Mouse (Mus musculus): ENCODE results near the gene Fbxl5.

The Fbxl5 gene

DNA sequence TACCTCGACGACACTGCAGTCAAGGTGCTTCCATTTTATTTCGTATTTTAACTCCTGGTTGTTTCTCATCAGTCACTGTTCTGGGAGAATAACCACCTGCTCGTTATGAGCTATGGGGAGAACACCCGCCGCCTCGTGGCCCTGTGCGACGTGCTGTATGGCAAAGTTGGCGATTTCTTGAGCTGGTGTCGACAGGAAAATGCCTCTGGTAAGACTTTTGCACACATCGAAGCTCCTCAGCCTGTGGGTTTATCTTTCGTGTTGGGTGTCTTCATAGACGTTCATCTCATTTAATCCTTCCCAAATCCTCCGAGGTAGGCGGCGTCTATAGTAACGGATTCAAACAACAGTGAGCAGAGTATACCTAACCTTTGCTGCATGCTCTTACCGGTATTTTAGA, at the start of gene Fbxl5:
Fbxl5 (minus strand) TSS at position 101 of the 400 bp plus-strand sequence.
- DNase-seq (ENCODE audit: low read depth, low spot score): no peak

DNA sequence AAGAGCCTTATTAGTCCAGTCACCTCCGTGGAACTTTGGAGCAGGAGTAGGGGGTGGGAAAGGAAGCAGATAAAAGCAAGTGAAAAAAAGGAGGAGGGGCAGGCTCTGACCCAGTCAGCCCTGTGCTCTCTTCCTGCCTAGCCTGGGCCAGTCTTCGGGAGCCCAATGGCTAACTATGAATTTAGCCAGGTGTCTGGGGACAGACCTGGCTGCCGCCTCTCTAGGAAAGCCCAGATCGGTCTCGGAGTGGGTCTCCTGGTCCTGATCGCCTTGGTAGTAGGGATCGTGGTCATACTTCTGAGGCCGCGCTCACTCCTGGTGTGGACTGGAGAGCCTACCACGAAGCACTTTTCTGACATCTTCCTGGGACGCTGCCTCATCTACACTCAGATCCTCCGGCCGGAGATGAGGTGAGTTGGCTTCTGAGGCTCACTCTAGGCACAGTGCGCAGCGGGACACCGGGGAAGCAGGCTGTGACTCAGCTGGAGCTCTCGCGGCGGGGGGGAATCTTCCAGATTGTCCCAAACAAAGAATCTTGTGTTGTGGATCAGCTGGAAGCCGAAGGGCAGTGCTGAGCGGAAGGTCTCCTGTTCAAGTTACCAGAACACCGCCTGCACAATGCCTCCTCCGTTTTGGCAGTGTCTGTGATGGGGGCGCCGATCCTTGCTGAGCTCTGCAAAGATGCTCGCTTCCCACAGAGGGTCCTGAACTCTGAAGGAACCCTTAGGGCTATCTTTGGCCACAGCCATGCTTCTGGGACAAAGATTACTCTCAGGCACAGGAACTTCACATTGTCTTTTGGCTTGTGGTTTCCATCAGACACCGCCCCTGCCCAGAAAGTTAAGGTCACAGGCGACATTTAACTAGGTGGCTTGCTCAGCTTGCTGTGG, 47.5 kb upstream of the Fbxl5 start:
- DNase-seq (ENCODE audit: low read depth, low spot score): peak; percentile 97

DNA sequence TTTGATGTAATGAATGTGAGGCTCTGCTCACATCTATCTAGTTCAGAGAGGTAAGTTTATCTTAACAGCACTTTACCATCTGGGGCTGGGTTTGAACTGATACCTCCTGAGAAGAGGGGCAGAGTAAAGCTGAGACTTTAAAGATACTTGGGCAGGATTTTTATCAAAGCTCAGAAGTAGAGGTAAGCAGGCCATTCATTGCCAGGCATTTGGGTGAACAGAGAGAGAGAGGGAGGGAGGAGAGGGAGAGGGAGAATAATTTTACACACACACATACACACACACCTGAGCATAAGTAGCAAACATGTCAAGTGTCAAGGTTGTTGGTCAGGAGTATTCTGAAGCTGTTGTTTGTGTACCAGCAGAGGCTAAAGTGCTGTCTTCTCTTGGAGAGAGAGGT, 46.8 kb upstream of the Fbxl5 start, which contains the start of gene Cd38:
Cd38 (plus strand) TSS at position 301 of the 400 bp plus-strand sequence.
- no peak for DNase-seq (ENCODE audit: low read depth, low spot score)

DNA sequence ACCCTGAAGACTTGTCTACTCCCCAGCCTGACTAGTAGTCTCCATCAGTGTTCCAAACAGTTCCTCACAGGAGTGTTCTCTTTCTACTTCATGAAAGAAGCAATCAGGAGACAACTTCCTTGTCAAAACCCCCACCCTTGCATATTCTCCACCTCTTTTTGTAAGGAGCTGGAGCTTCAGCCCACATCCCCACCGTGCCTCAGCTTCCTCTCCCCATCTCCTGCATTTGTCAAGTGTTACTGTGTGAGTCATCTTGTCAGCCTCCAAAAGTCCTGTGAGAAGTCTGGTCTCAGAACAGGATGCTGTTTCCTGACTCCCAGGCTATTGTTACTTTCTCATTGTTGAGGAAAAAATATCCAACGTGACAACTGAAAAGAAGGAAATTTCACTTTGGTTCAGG, 43.9 kb upstream of the Fbxl5 start:
- peak; percentile 78 for DNase-seq (ENCODE audit: low read depth, low spot score)

DNA sequence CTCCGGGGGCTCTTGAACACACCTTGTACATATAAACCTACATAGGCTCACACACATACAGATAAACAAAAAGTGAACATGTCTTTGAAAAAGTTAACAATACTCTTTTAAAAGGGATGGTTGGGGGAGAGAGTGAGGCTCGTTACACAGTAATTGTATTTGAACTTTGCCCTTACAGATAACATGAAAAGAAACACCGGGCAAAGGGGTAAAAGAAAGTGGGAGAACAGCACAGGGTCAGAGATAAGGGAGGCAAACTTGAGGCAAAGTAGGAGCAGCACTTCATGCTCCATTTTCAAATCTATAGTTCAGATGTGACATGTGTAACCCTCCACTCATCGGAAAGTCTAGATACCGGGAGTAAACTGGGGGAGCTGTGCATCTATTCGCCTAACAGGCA, 42.2 kb upstream of the Fbxl5 start:
- DNase-seq (ENCODE audit: low read depth, low spot score): no peak

DNA sequence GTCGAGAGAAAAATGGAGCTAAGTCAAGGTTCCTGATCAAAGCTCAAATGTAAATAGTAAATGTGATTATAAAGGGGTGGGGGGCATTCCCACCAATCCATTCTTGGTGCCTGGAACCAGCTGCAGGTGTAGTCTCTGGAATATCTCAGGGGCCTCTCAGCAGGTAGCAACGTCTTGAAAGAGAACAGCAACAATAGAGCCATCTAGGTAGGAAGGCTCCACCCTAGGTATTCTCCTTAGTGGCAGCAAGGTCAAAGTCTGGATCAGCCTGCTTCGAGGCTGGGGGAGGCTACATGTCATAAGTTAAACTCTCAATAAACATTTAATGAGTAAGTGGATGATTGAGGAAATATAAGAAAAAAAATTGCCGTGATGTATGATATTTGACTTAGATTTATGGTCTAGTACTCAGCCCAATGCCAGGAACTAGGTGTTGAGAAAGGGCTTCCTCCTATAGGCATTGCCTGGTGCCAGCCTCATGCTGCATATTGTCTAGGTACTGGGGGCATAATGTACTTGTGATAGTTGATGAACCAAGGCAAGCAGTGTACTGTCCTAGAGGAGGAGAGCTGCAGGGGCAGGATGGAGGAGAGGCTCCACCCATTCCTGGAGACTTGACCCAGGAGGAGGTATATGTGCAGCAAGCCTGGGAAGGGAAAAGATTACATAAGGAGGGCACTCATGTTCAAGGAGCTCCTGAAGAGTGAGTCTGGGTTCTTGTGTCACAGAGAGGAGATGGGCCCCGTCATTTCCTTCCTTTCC, 39.4 kb upstream of the Fbxl5 start:
- peak; percentile 95 for DNase-seq (ENCODE audit: low read depth, low spot score)

DNA sequence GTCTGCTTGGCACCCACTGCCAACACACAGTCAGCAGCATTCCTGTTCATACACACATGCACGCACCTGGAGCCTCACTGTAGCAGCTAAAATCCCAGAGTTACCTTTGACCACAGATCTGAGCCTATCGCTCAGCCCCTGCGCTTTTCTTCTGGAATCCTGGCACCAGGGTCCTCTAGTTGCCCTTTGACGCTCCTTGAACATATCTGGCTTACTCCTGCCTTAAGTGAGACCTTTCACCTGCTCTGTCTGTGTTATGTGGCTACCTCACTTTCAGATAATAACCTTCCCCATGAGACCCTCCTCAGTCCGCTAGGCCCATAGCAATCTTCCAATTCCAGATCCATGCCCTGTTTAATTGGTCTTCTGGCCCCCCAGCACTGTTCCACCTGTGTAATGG, 38.7 kb upstream of the Fbxl5 start:
- DNase-seq (ENCODE audit: low read depth, low spot score): peak; percentile 61

DNA sequence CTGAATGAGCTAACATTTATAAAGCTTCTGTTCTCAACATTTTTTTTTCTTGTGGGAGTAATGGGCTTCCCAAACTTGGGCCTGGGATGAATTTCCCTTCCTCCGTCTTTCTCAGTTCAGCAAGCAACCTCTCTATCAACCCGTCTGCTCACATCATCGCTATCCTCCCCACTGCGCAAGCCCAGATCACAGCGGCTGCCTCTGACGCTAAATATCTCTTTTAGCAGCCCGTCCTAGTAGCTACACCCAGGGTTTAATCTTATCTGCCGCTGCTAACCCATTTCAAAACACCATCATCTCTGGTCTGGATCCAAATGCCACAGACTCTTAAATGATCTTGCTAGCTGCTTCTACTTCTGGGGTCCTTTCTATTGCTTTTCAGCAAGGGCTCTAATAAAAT, 38.2 kb upstream of the Fbxl5 start:
- peak; percentile 51 for DNase-seq (ENCODE audit: low read depth, low spot score)

DNA sequence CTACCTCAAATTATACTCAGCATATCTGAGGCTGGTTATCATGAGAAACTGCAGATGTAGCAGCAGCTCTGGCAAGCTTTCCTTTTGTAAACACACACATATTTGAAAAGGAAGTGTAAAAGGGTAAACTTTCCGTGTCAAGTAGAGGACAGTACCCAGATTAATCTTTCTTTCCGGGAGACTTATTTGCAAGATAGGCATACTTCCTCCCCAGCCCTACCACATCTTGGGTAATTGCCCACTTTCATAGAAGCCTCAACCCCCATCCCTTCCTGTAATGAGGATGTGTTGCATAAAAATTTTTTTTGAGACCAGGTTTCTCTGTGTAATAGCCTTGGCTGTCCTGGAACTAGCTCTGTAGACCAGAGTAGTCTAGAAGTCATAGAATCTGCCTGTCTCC, 34.3 kb upstream of the Fbxl5 start:
- no peak for DNase-seq (ENCODE audit: low read depth, low spot score)

DNA sequence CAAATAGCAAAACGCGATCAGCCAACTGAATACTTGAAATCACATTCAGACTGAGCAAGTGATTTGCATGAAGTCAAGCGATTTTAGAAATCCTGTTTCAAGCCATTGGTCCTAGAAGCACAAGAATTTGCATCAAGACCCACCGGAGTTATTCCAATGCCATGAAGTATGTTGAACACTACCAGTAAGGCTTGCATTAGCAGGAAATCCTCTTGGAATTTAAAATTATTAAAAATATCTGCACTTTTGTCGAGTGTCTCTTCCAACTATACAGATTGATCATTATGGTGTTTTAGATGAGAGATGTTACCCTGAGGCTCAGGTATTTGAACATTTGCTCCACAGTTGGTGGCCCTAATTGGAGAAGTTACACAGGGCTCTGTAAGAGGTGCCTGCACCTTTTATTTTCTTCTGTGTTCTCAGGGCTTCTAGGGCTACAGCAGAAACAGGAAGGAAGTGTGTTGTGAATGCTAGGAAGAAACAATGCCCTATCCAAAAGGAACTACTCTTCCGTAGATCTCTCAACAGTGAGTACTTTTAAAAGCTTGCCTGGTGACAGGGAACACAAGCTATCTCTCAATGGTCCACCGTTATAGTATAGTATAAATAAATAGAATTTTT, 32.5 kb upstream of the Fbxl5 start:
- DNase-seq (ENCODE audit: low read depth, low spot score): no peak

DNA sequence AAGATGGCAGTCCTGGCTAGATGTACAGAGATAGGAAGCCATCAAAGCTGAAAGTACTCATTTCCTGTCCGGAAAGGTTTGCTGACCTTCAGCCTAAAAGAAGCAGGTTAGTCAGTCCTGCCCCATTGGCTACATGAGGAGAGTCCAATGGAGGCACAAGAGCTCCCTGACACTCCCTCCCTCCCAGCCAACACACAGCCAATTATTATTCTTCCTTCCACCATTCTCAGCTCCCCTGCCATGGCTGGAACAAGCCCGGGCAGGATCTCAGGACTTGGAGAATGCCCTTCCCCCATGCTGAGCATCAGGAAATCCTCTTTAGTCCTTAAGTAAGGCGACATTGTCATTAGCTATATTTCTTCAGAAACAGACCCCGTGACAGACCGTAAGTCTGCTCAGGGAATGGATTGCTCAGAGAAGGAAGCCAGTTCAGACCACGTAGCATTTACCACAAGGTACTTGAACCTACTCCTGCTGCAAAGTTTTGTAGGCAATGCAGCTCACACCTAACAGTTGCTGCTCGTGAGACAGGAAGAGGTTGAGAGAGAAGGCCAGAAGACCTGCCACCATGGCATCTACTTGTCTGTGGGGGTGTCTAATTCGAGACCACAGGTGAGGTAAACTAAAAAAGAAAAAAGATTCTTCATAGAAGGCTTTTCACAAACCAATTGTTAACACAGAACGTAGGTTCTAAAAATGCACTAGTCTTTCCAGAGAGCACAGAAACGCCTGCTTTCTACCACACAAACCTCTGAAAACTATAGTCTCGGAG, 31.8 kb upstream of the Fbxl5 start:
- DNase-seq (ENCODE audit: low read depth, low spot score): peak; percentile 80

DNA sequence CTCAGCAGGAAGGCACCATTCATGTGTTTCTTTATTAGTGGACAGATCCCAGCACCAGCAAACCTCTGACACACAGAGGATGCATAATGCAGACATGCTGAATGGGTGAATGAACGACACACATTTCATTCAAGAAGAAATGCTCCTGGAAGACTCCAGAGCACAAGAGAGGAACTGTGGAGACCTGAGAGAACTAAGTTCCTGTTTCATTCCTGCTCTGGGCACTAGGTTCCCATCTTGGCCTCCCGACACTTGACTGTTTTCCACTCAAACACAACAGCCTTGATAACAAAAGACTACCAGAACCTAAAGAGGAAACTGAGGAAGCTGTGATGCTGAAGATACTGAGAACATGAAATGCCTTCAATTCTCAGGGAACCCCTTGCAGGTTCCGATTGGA, 26.8 kb upstream of the Fbxl5 start:
- no peak for DNase-seq (ENCODE audit: low read depth, low spot score)

DNA sequence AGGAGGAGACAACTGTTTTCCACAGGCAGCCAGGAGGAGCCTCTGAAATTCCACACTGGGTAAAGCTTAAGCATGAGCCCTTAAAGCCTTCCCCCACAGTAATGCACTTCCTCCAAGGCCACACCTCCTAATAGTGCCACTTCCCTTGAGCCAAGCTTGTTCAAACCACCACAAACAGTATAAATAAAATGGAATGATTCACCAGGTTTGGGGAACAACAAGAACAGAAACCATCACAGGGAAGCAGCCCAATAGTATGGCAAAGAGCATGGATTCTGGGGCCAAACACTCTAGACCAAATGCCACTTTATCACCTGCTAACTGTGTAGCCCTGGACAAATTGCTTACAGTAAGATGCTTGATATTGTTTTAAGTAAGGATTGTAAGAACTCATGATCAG, 26.1 kb upstream of the Fbxl5 start:
- no peak for DNase-seq (ENCODE audit: low read depth, low spot score)

DNA sequence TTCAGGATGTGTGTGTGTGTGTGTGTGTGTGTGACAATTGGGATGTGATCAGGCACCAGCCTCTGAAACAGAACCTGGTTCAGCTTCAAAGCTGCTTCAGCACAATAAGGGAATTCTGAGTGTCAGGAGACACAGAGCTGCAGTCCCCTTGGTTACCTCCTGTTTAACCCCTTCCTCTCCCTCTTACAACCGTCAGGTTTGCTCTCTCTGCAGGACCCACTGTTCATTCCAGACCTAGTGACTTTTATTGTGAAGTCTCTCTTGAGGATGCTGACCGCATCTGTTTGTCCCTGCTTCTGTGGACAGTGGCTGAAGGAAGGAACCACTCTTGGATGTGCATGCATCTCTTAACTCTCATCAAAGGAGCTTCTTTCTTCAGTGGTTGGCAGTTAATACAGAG, 24.8 kb upstream of the Fbxl5 start:
- DNase-seq (ENCODE audit: low read depth, low spot score): no peak

DNA sequence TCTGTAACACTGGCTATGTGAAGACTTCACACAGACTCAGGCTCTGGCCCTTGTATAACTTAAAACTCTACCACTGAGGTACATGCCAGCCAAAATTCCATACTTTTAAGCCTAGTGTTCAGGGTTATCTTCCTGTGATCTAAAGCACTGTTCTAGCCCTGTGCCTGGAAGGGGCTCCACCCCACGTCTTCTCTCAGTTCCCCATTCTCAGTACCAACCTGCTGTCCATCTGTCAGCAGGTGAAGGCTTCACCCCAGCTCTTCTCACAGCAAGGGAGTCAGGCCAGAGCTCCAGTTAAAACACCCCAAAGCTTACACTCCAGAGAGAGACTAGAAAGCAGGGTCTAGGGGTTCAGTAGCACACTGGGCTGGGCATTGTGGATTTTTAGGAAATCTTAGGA, 24.2 kb upstream of the Fbxl5 start:
- no peak for DNase-seq (ENCODE audit: low read depth, low spot score)

DNA sequence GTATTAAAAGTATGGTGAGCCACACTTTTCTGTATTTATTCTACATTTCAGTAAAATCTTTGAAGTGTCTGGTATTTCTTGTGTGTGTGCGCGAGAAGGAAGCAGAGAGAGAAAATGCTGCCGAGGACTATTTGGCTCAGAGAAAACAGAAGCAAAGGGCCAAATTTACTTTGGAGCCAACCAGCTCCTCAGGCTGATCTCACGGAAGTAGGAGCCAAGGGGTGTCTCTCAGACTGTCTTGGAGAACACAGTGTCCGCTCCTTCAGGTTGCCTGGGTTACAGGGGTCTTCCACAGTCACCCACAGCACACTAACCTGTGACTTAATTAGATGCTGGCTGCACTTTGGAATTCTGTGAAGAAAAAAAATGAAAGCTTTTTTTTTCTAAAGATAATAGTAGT, 23.6 kb upstream of the Fbxl5 start:
- DNase-seq (ENCODE audit: low read depth, low spot score): no peak

DNA sequence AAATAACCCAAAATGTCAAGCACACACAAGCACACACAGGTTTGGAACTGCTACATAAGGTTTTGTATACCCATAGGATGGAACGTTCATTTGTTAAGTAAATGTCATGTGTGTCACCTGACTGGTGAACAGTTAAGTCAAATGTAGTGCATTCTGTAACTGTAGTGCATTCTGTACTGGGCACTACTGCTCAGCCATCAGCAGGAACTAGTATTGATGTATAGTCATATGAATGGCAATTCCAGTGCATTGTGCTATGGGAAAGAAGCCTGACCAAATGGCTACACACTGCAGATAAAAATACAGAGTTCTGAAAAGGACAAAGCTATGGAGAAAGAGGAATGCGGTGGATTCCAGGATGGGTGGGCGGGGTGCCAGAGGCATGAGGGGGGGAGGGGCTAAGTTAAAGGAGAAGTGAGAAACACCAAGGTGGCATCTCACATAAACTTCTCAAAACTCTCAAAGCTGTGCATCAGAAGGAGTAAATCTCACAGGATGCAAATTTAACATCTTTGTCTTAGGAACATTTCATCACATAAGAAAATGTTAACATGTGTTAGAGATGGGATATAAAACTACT, 21.2 kb upstream of the Fbxl5 start:
- no peak for DNase-seq (ENCODE audit: low read depth, low spot score)

DNA sequence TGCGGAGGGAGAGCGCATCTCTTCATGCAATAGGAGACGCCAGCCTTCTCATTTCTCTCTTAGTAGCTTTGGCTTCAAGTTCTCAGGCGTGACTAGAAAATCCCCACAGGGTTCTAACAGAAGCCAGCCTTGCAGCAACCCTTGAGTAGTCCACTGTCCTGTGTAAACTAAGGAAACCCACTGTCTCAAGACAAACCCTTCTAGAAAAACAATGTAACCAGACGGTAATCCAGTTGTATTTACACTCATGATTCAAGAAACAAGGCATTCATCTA, 20.5 kb upstream of the Fbxl5 start:
- no peak for DNase-seq (ENCODE audit: low read depth, low spot score)

DNA sequence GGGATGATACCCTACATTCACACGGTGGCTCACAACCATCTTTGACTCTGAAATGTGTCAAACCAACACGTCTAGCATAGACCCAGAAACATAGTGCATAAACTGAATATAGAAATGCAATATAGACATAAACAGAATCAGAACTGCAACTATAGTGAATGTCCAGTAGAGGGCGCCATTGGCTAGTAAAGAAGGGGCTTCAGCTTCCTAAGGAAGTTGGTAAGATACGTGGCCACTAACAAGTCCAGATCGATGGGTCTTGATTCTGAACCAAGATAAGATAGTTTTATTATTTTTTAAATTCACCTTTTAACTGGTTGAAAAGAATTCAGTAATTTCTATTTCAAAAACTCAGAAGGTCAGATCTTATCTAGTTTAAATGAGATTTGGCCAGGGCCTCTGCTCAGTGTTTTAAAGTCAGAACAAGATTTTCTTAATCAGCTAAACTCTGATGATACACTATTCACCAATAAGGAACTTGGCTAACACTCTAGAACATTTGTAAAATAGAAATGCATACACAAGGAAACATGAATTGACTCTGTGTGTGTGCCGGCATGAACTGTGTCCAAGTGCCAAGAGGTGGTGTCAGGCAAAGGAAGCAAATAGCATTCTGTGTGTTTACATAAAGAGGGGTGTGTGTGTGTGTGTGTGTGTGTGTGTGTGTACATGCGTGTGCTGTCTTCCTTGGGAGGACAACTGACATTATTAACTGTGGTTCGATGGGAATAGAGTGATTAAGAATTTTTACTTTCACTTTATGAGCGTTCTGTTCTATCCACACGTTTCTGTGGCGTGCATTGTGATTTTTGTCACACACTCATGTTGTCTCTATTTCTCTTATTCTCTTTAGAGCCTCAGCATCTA, 19.9 kb upstream of the Fbxl5 start:
- peak; percentile 79 for DNase-seq (ENCODE audit: low read depth, low spot score)

DNA sequence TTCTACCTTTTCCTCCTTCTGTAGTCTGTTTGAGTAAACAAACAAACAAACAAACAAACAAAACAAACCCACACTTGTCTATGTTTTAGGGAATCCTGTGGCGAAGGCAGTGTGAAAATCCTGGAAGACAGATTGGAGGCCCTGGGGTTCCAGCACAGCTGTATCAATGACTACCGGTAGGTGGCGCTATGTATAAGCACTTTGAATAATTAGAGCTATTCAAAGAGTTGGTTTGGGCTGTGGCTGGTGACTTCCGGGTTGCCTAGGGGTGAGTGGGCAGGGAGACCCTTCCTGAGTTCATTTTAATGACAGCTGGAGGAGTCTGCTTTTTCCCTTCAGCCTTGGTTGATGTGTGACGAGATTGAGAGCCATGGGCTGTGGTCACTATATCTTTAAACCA, 15.9 kb upstream of the Fbxl5 start:
- peak; percentile 50 for DNase-seq (ENCODE audit: low read depth, low spot score)

DNA sequence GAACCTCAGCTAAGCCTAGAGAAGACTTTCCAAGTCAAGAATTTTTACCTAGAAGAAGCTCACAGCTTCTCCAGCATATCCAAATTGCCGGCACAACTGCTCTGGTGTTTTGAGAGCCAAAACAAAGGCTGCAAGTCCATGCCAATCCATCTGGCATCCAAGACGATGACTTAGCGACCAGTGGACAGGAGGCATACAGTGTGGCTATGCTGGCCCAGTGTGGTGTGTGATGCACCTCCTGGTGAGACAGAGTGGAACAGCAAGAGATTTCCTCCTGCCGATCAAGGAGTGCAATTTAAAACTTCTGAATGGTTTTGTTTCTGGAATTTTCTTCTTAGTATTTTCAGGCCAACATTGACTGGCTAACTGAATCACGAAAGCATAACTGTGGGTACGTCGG, 15.2 kb upstream of the Fbxl5 start:
- no peak for DNase-seq (ENCODE audit: low read depth, low spot score)
